Mouse (Mus musculus) liver, postnatal 0 days (tissue): ENCODE data around the gene Eif4h.

ENCODE experiments used
- CTCF ChIP-seq: sonication (generic); IDR thresholded peaks from 2 replicates; pipeline ENCODE4 v1.5.1; 2016; ENCODE audit warnings: antibody characterized with exemption, low read depth
- EP300 ChIP-seq: IDR thresholded peaks from 2 replicates; pipeline ENCODE4 v1.6.1; 2016; ENCODE audit warnings: antibody characterized with exemption, low read depth, mild to moderate bottlenecking

GRCm38 (mm10) chr5:134621099-134621640 is 18.1 kb downstream of the Eif4h start:
- TF ChIP-seq EP300: no peak
- no peak for TF ChIP-seq CTCF
